Mouse (Mus musculus) lung, postnatal 10 days (tissue): ENCODE measurements around the gene Myrf.

Experiments
- DNase-seq: peaks from one replicate; pipeline ENCODE4 v3.0.0; 2021

The Myrf gene

GRCm38 (mm10) chr19:10204616-10205001 is 35.9 kb downstream of the Myrf start:
- peak; percentile 85 for DNase-seq

- DNase-seq: peak; percentile 91
Measured at GRCm38 (mm10) chr19:10203848-10204615, 36.5 kb downstream of the Myrf start, which contains the start of the genes Tmem258 and Fen1. TSS of gene Tmem258 (plus strand) at chr19:10204014. TSS of gene Fen1 (minus strand) at chr19:10204169.

GRCm38 (mm10) chr19:10203146-10203847 is 37.3 kb downstream of the Myrf start:
- DNase-seq: no peak

GRCm38 (mm10) chr19:10198723-10199122 is 41.8 kb downstream of the Myrf start:
- peak; percentile 88 for DNase-seq

- DNase-seq: no peak
Measured at GRCm38 (mm10) chr19:10198286-10198685, 42.3 kb downstream of the Myrf start.

- DNase-seq: no peak
Measured at GRCm38 (mm10) chr19:10197130-10197529, 43.4 kb downstream of the Myrf start.

- DNase-seq: no peak
Measured at GRCm38 (mm10) chr19:10195252-10195651, 45.3 kb downstream of the Myrf start.

- DNase-seq: no peak
Measured at GRCm38 (mm10) chr19:10194337-10194736, 46.2 kb downstream of the Myrf start.

GRCm38 (mm10) chr19:10191326-10191725 is 49.2 kb downstream of the Myrf start:
- DNase-seq: peak; percentile 30

- peak; percentile 90 for DNase-seq
Measured at GRCm38 (mm10) chr19:10190796-10191195, 49.8 kb downstream of the Myrf start.

GRCm38 (mm10) chr19:10189940-10190339 is 50.6 kb downstream of the Myrf start:
- no peak for DNase-seq

GRCm38 (mm10) chr19:10189022-10189421 is 51.5 kb downstream of the Myrf start:
- no peak for DNase-seq

- DNase-seq: peak; percentile 31
Measured at GRCm38 (mm10) chr19:10188281-10188811, 52.2 kb downstream of the Myrf start.

GRCm38 (mm10) chr19:10186569-10186968 is 54.0 kb downstream of the Myrf start:
- DNase-seq: no peak

- DNase-seq: no peak
Measured at GRCm38 (mm10) chr19:10185876-10186275, 54.7 kb downstream of the Myrf start.

GRCm38 (mm10) chr19:10184096-10184495 is 56.5 kb downstream of the Myrf start:
- peak; percentile 61 for DNase-seq

- peak; percentile 89 for DNase-seq
Measured at GRCm38 (mm10) chr19:10183299-10183983, 57.1 kb downstream of the Myrf start.

GRCm38 (mm10) chr19:10182670-10183298 is 57.8 kb downstream of the Myrf start, which contains the start of gene Fads1:
TSS of gene Fads1 (plus strand) at chr19:10182888.
- peak; percentile 97 for DNase-seq

GRCm38 (mm10) chr19:10182142-10182541 is 58.4 kb downstream of the Myrf start:
- no peak for DNase-seq

GRCm38 (mm10) chr19:10181225-10181624 is 59.3 kb downstream of the Myrf start:
- no peak for DNase-seq

GRCm38 (mm10) chr19:10176941-10177372 is 63.6 kb downstream of the Myrf start:
- peak; percentile 64 for DNase-seq

GRCm38 (mm10) chr19:10176477-10176876 is 64.1 kb downstream of the Myrf start:
- no peak for DNase-seq

GRCm38 (mm10) chr19:10174956-10175355 is 65.6 kb downstream of the Myrf start:
- no peak for DNase-seq
